Mouse (Mus musculus) heart, embryonic 14.5 days (tissue): ENCODE results near the gene Pth2. TPM values are rescaled to one million over a fixed set of nuclear protein-coding genes. Genes with fewer than 3 reads are reported as not detected.

Experiments used
- ATAC-seq: fragments of 200-750 bp; cut with Nextera tagmentation; 2 replicates; pipeline ENCODE4 v1.8.0; 2017; ENCODE audit warnings: low read depth, moderate TSS enrichment; ENCODE audit not compliant: insufficient number of reproducible peaks, insufficient read depth, low FRiP score
- H3K27ac ChIP-seq, 2 experiments: fragments of 200-500 bp in 1 of 2; fragments of 300-500 bp in 1 of 2; sonication (generic) in 1 of 2; replicated peaks in 1 of 2; 2 replicates each; pipeline ENCODE4 v1.5.1; 2012 to 2014; ENCODE audit warnings: low read depth in 2 of 2, low read length in 2 of 2, control low read depth in 1 of 2, mild to moderate bottlenecking in 1 of 2, mixed read lengths in 1 of 2; ENCODE audit not compliant: control insufficient read depth in 1 of 2, insufficient read depth in 1 of 2
- H3K27me3 ChIP-seq: fragments of 300-500 bp; sonication (generic); 2 replicates; pipeline ENCODE4 v1.6.1; 2014; ENCODE audit warnings: mild to moderate bottlenecking, low read length, control low read depth; ENCODE audit not compliant: control insufficient read depth, insufficient read depth
- H3K36me3 ChIP-seq: fragments of 300-500 bp; sonication (generic); 2 replicates; pipeline ENCODE4 v1.6.1; 2014; ENCODE audit warnings: mild to moderate bottlenecking, control low read depth, low read length, mixed read lengths; ENCODE audit not compliant: control insufficient read depth, insufficient read depth
- H3K4me1 ChIP-seq, 2 experiments: fragments of 200-500 bp in 1 of 2; fragments of 300-500 bp in 1 of 2; sonication (generic) in 1 of 2; 2 replicates each; pipeline ENCODE4 v1.6.1; 2012 to 2014; ENCODE audit warnings: low read length in 2 of 2, control low read depth in 1 of 2, mixed read lengths in 1 of 2; ENCODE audit not compliant: control insufficient read depth in 2 of 2, insufficient read depth in 2 of 2
- H3K4me2 ChIP-seq: fragments of 300-500 bp; sonication (generic); 2 replicates; pipeline ENCODE4 v1.6.1; 2014; ENCODE audit warnings: mild to moderate bottlenecking, low read length
- H3K4me3 ChIP-seq, 2 experiments: fragments of 200-500 bp in 1 of 2; fragments of 300-500 bp in 1 of 2; sonication (generic) in 1 of 2; 2 replicates each; pipeline ENCODE4 v1.5.1; 2012 to 2014; ENCODE audit warnings: low read length in 2 of 2, mild to moderate bottlenecking in 2 of 2, control low read depth in 1 of 2, low read depth in 1 of 2, moderate library complexity in 1 of 2; ENCODE audit not compliant: control insufficient read depth in 1 of 2, insufficient read depth in 1 of 2
- H3K9ac ChIP-seq: fragments of 300-500 bp; sonication (generic); 2 replicates; pipeline ENCODE4 v1.6.1; 2014; ENCODE audit warnings: mild to moderate bottlenecking, low read length
- H3K9me3 ChIP-seq: fragments of 300-500 bp; sonication (generic); 2 replicates; pipeline ENCODE4 v1.6.1; 2016; ENCODE audit warnings: low read length, control low read depth; ENCODE audit not compliant: control insufficient read depth
- WGBS: fragments of 180-500 bp; shearing (Covaris S2); extraction: QIAGEN DNeasy Blood & Tissue Kit; methylation state at CpG from one replicate; pipeline ENCODE4 v1.1.7; 2014; 5-methylcytosine and 5-hydroxymethylcytosine counted together
- polyA plus RNA-seq: library from polyadenylated mRNA; unstranded; fragments of >200 nt; fragmentation: Nextera tagmentation; extraction: Ambion mirVana; gene quantifications from 2 replicates; pipeline ENCODE4 v1.2.1, GENCODE M21; 2014

The Pth2 gene
- polyA plus RNA-seq = 0.61 TPM in 1 of 2 replicates, not detected in the other

- H3K9ac ChIP-seq = no peak within 1 kb of the TSS; the same call in 1 of the 2 replicates
- no peak within 1 kb of the TSS for H3K27ac ChIP-seq
- peak within 1 kb of the TSS in 1 of 2 experiments; percentile 26; a peak in 2 of 4 replicates for H3K4me3 ChIP-seq
- H3K9me3 ChIP-seq = no peaks in the 10 kb centered on the region
- ATAC-seq = no peak
- H3K27me3 ChIP-seq = peaks cover 100% of the 10 kb centered on the region
- H3K4me2 ChIP-seq = peak within 1 kb of the TSS; percentile 63
- no peaks in the 10 kb centered on the region for H3K36me3 ChIP-seq
- WGBS = 20% methylated on average over 20 of the region's 20 CpGs
- H3K4me1 ChIP-seq = peaks cover 5 to 24% of the 10 kb centered on the region in 2 experiments; a peak in 3 of 4 replicates
These were observed at the start of gene Pth2 for GRCm38 (mm10) chr7:45180896-45181477. TSS of gene Pth2 (plus strand) at chr7:45180995.

DNA sequence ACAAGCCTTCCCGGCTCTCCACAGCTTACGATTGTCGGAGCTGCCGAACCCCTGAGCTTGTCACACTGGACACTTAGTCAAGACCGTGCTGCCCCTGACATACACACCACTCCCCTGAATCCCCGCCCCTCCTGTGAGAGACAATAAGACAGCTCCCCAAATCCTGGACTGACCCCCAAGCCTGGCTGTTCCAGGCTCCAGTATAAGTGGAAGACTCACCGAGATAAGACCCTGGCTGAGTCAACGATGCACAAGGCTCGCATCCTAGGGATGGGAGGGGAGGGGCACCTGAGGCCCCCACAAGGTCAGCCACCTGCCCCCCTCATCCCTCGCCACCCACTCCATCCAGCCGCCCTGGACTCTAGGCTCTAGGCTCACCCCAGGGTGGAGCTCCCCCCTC is 48.9 kb upstream of the Pth2 start:
- WGBS = 65% methylated on average over 10 of the region's 11 CpGs
- Histone ChIP-seq H3K4me1 (peaks cover 11 to 23% of the 10 kb centered on the region in 2 experiments), H3K9me3 (no peaks in the 10 kb centered on the region), H3K9ac (peak overlapping the region; percentile 22), H3K27me3 (peaks cover 6% of the 10 kb centered on the region; the same call in 1 of the 2 replicates), H3K4me3 (no peak overlapping the region), H3K4me2 (no peak overlapping the region), H3K36me3 (peaks cover 7% of the 10 kb centered on the region), H3K27ac (no peak overlapping the region)
- ATAC-seq = no peak

DNA sequence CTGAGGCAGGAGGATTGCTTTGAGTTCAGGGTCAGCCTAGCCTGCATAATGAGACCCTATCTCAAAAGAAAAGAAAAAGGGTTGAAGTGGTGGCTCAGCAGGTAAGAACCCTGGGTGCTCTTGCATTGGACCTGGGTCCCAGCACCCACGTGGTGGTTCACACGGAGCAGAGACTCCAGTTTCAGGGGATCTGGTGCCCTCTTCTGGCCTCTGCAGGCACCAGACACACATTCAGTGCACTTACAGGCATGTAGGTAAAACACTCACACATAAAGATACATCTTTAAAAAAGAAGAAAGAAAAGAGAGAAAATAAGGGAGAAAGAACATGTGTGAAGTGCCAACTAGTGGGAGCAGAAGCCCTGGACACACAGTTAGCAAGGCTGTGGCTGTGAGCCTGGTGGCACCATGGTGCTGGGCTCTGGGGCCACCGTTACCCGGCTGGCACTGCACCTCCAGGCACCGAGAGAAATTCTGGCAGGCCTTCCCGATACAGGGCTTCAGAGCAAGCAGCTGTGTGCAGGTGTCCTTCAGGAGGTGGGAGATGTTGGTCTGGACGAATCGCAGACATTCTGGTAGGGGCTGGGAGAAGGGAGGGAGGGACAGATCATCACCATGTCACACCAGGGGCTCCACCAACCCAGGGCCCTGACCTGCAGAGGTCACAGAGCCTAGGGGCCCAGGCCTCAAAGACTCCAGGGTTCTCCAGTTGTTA is 47.2 kb upstream of the Pth2 start:
- no peak for ATAC-seq
- H3K27me3 ChIP-seq = peaks cover 6% of the 10 kb centered on the region; the same call in 1 of the 2 replicates
- H3K27ac ChIP-seq = no peak overlapping the region
- WGBS = 74% methylated on average over 8 of the region's 8 CpGs
- H3K4me2 ChIP-seq = no peak overlapping the region
- H3K9me3 ChIP-seq = no peaks in the 10 kb centered on the region
- no peak overlapping the region for H3K4me3 ChIP-seq
- H3K36me3 ChIP-seq = no peaks in the 10 kb centered on the region
- H3K9ac ChIP-seq = no peak overlapping the region
- peaks cover 5 to 16% of the 10 kb centered on the region in 2 experiments; a peak in 3 of 4 replicates for H3K4me1 ChIP-seq

GRCm38 (mm10) chr7:45134544-45135026 is 46.2 kb upstream of the Pth2 start:
- Histone ChIP-seq H3K4me3 (no peak overlapping the region), H3K4me2 (no peak overlapping the region)
- WGBS = 14% methylated on average over 12 of the region's 12 CpGs

GRCm38 (mm10) chr7:45135370-45135769 is 45.4 kb upstream of the Pth2 start:
- no peak overlapping the region for H3K27ac ChIP-seq
- no peak for ATAC-seq
- no peaks in the 10 kb centered on the region for H3K36me3 ChIP-seq
- no peaks in the 10 kb centered on the region for H3K9me3 ChIP-seq
- peaks cover 6% of the 10 kb centered on the region; the same call in 1 of the 2 replicates for H3K27me3 ChIP-seq
- no peak overlapping the region for H3K9ac ChIP-seq
- WGBS = 59% methylated on average over 3 of the region's 3 CpGs
- peaks cover 0 to 8% of the 10 kb centered on the region in 2 experiments; a peak in 2 of 4 replicates for H3K4me1 ChIP-seq
- peak overlapping the region; percentile 79 for H3K4me2 ChIP-seq
- H3K4me3 ChIP-seq = peak overlapping the region in 1 of 2 experiments; percentile 60; a peak in 1 of 4 replicates

More at GRCm38 (mm10) chr7:45134544-45135026, 46.2 kb upstream of the Pth2 start:
- ATAC-seq = peak; percentile 38; the same call in 1 of the 2 replicates
- no peaks in the 10 kb centered on the region for H3K9me3 ChIP-seq
- H3K27ac ChIP-seq = no peak overlapping the region
- H3K27me3 ChIP-seq = peaks cover 6% of the 10 kb centered on the region; the same call in 1 of the 2 replicates
- H3K9ac ChIP-seq = no peak overlapping the region
- H3K36me3 ChIP-seq = no peaks in the 10 kb centered on the region
- H3K4me1 ChIP-seq = peaks cover 2 to 12% of the 10 kb centered on the region in 2 experiments; a peak in 3 of 4 replicates

DNA sequence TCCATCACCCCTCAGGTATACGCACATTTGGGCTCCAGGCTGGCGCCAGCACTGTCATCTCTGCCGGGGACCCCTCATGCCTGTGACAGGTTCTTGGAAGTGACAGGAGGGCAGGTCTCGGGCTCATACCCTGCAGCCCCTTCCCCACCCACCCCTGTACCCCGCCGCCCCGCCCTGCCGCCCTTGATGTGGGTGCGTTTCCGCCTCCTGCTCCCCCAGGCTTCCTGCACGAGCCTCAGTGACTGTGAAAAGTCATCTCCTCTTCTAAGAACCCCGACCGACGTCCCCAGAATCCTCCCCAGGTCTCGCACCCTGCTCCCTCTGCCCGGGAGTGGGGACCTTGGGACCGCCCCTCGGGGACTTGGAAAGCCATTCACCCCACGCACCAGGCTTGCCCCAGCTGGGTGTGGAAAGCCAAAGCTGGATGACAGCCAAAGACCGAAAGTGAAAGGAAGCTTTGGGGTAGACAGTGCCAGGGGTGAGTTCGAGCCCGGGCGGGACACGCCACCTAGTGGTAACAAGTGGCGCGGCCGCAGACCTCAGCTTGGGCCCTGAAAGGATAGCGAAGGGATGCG is 44.7 kb upstream of the Pth2 start, which contains the start of the genes Gm45713 and Flt3l:
Gene Gm45713, minus strand, starts transcription at position 239 of the 575 bp plus-strand sequence.
Gene Flt3l, minus strand, starts transcription at position 440 of the 575 bp plus-strand sequence.
- H3K4me2 ChIP-seq = peak within 1 kb of the TSS; percentile 79
- H3K27me3 ChIP-seq = peaks cover 6% of the 10 kb centered on the region; the same call in 1 of the 2 replicates
- H3K36me3 ChIP-seq = no peaks in the 10 kb centered on the region
- no peaks in the 10 kb centered on the region for H3K9me3 ChIP-seq
- ATAC-seq = peak; percentile 64
- H3K4me1 ChIP-seq = peaks cover 0 to 8% of the 10 kb centered on the region in 2 experiments; a peak in 2 of 4 replicates
- 2% methylated on average over 29 of the region's 29 CpGs for WGBS
- peak within 1 kb of the TSS; percentile 75 for H3K9ac ChIP-seq
- peak within 1 kb of the TSS; percentile 60 to 79 for H3K4me3 ChIP-seq
- H3K27ac ChIP-seq = no peak within 1 kb of the TSS
